In genomic region chr6:11709465-11709864, GRCm38 (mm10) we compare ENCODE assay signal across 35 mouse cellular contexts.
DNase-seq lines count a peak whose midpoint lies in the region; ATAC-seq and TF ChIP-seq lines count a peak whose summit lies in the region.
"Had no signal": no experiment of that assay in that cellular context is flagged by ENCODE, and none has a peak within 500 bp of the region (broad histone marks: within the 10 kb centered on the region; RNA-seq: fewer than 3 reads in every experiment).

No protein-coding gene starts in this region.

- no peaks in the 10 kb centered on the region for H3K27me3 ChIP-seq in MEL (ENCODE audit: control insufficient read depth in 1 of 2, insufficient read depth in 2 of 2, low read length in 2 of 2)
- no peaks in the 10 kb centered on the region for H3K27me3 ChIP-seq in liver, embryonic 14.5 days (ENCODE audit: control insufficient read depth, insufficient read depth, low read length)
- H3K27me3 ChIP-seq in limb, embryonic 10.5 days (ENCODE audit: low read depth, poor library complexity, severe bottlenecking), result no peaks in the 10 kb centered on the region
- no peaks in the 10 kb centered on the region for H3K27me3 ChIP-seq in hindbrain, embryonic 13.5 days
- H3K27me3 ChIP-seq: embryonic facial prominence, embryonic 13.5 days; forebrain, embryonic 12.5 days; heart, embryonic 15.5 days; hindbrain, embryonic 12.5 days; limb, embryonic 12.5 days had no signal

- ATAC-seq in common myeloid progenitor, adult 5-6 weeks (replicated peaks; ENCODE audit: low read depth, poor library complexity, severe bottlenecking), result 0 out of 2 replicates have a peak, but pooled peaks have one; percentile 25
- peak; percentile 83 for ATAC-seq in liver, embryonic 14.5 days (ENCODE audit: insufficient read depth)
- peak; percentile 99 for ATAC-seq in megakaryocyte-erythroid progenitor cell, adult 5-6 weeks (replicated peaks; ENCODE audit: low FRiP score, low TSS enrichment, poor library complexity, severe bottlenecking)
- no peak for ATAC-seq in granulocyte monocyte progenitor cell, adult 5-6 weeks (replicated peaks; ENCODE audit: poor library complexity, severe bottlenecking)
- no peak for ATAC-seq in hindbrain, embryonic 13.5 days (ENCODE audit: low FRiP score)
- ATAC-seq: CD4-positive, CD25-positive, alpha-beta regulatory T cell, adult 4 months; intestine, postnatal 0 days; lung, postnatal 0 days; midbrain, embryonic 16.5 days had no signal

- no peak for TF ChIP-seq POLR2A in MEL (IDR thresholded peaks at IDR 0.05; ENCODE audit: control insufficient read depth in 1 of 2, insufficient read depth in 1 of 2, low read depth in 1 of 2, low read length in 2 of 2, poor library complexity in 1 of 2)

- no peak for TF ChIP-seq CTCF in MEL (IDR thresholded peaks at IDR 0.05 in 2 of 3, conservative IDR thresholded peaks at IDR 0.05 in 1 of 3; ENCODE audit: control insufficient read depth in 1 of 3, insufficient read depth in 1 of 3, low read depth in 2 of 3, low read length in 3 of 3, poor library complexity in 1 of 3, severe bottlenecking in 1 of 3)
- no peak for TF ChIP-seq CTCF in liver, embryonic 14.5 days (IDR thresholded peaks at IDR 0.05; ENCODE audit: low read depth)

- H3K4me2 ChIP-seq in liver, embryonic 14.5 days (ENCODE audit: low read depth), result no peak overlapping the region
- H3K4me2 ChIP-seq in hindbrain, embryonic 13.5 days, result no peak overlapping the region
- H3K4me2 ChIP-seq: embryonic facial prominence, embryonic 13.5 days; forebrain, embryonic 12.5 days; heart, embryonic 15.5 days; hindbrain, embryonic 12.5 days; limb, embryonic 12.5 days; midbrain, embryonic 11.5 days had no signal

- no peaks in the 10 kb centered on the region for H3K4me1 ChIP-seq in MEL (ENCODE audit: control insufficient read depth in 1 of 2, insufficient read depth in 2 of 2, low read length in 2 of 2)
- 0 out of 4 replicates have a peak, but pooled peaks cover 0 to 2% of the 10 kb centered on the region in 2 experiments for H3K4me1 ChIP-seq in liver, embryonic 14.5 days (replicated peaks; ENCODE audit: control insufficient read depth in 2 of 2, insufficient read depth in 2 of 2, low read length in 1 of 2)
- no peaks in the 10 kb centered on the region for H3K4me1 ChIP-seq in limb, embryonic 10.5 days
- no peaks in the 10 kb centered on the region for H3K4me1 ChIP-seq in hindbrain, embryonic 13.5 days (replicated peaks)
- H3K4me1 ChIP-seq: embryonic facial prominence, embryonic 13.5 days; forebrain, embryonic 12.5 days; heart, embryonic 10.5 days; heart, embryonic 15.5 days; hindbrain, embryonic 12.5 days; limb, embryonic 12.5 days had no signal

- TF ChIP-seq EP300 in MEL (IDR thresholded peaks at IDR 0.05; ENCODE audit: low read depth in 1 of 2, low read length in 2 of 2), result peak in 1 of 2 experiments; percentile 47; a peak in 1 of 4 replicates
- peak; percentile 79 for TF ChIP-seq EP300 in liver, embryonic 14.5 days (IDR thresholded peaks at IDR 0.05; ENCODE audit: low read depth)

- H3K36me3 ChIP-seq in MEL (ENCODE audit: control insufficient read depth in 1 of 2, insufficient read depth in 2 of 2, low read length in 2 of 2), result no peaks in the 10 kb centered on the region
- H3K36me3 ChIP-seq in liver, embryonic 14.5 days (replicated peaks; ENCODE audit: control insufficient read depth, insufficient read depth, low read depth), result no peaks in the 10 kb centered on the region
- no peaks in the 10 kb centered on the region for H3K36me3 ChIP-seq in limb, embryonic 10.5 days
- H3K36me3 ChIP-seq in hindbrain, embryonic 13.5 days, result no peaks in the 10 kb centered on the region
- H3K36me3 ChIP-seq: embryonic facial prominence, embryonic 13.5 days; forebrain, embryonic 12.5 days; heart, embryonic 10.5 days; heart, embryonic 15.5 days; hindbrain, embryonic 12.5 days; limb, embryonic 12.5 days had no signal

- no peaks in the 10 kb centered on the region for H3K79me2 ChIP-seq in MEL (ENCODE audit: control insufficient read depth, insufficient read depth, low read length, poor library complexity)

- no peaks in the 10 kb centered on the region for H3K9me3 ChIP-seq in MEL (replicated peaks; ENCODE audit: insufficient read depth, low read length)
- no peaks in the 10 kb centered on the region for H3K9me3 ChIP-seq in liver, embryonic 14.5 days (ENCODE audit: control insufficient read depth, low read length)
- no peaks in the 10 kb centered on the region for H3K9me3 ChIP-seq in limb, embryonic 10.5 days (replicated peaks)
- H3K9me3 ChIP-seq in hindbrain, embryonic 13.5 days, result no peaks in the 10 kb centered on the region
- H3K9me3 ChIP-seq: embryonic facial prominence, embryonic 13.5 days; forebrain, embryonic 12.5 days; heart, embryonic 10.5 days; heart, embryonic 15.5 days; hindbrain, embryonic 12.5 days; limb, embryonic 12.5 days had no signal

- H3K27ac ChIP-seq in MEL (ENCODE audit: control insufficient read depth, low read depth, low read length), result no peak overlapping the region
- no peak overlapping the region for H3K27ac ChIP-seq in liver, embryonic 14.5 days
- H3K27ac ChIP-seq in limb, embryonic 10.5 days, result no peak overlapping the region
- H3K27ac ChIP-seq in hindbrain, embryonic 13.5 days, result no peak overlapping the region
- H3K27ac ChIP-seq: embryonic facial prominence, embryonic 13.5 days; forebrain, embryonic 12.5 days; heart, embryonic 10.5 days; heart, embryonic 15.5 days; hindbrain, embryonic 12.5 days; limb, embryonic 12.5 days; macrophage; stomach, postnatal 0 days had no signal

- TF ChIP-seq RAD21 in MEL (IDR thresholded peaks at IDR 0.05; ENCODE audit: low read depth, low read length), result no peak

- DNase-seq in MEL (ENCODE audit: low read depth, low spot score), result peak; percentile 18
- DNase-seq in liver, embryonic 14.5 days (ENCODE audit: low read depth in 3 of 3, low spot score in 3 of 3), result peak; percentile 22 to 45 (median 34)
- DNase-seq in limb, embryonic 10.5 days (ENCODE audit: low spot score), result no peak
- DNase-seq: adrenal gland, adult 8-10 months; cerebellum, adult 11-12 months; cerebellum, adult 9-11 months; gastrocnemius, postnatal 14 days; heart, adult 11 months; heart, postnatal 36 days; kidney, adult 9 months; kidney, postnatal 10 days; layer of hippocampus, adult 9-11 months; lung, adult 18-20 months; right cerebral cortex, postnatal 25 days; spleen, adult 18-20 months; thymus, adult 2 months; thymus, postnatal 36 days had no signal

- no peak overlapping the region for H3K4me3 ChIP-seq in MEL (ENCODE audit: control insufficient read depth in 1 of 2, insufficient read depth in 1 of 2, low read depth in 2 of 2, low read length in 2 of 2)
- no peak overlapping the region for H3K4me3 ChIP-seq in liver, embryonic 14.5 days (ENCODE audit: insufficient read depth in 1 of 2, low read depth in 2 of 2, low read length in 2 of 2)
- H3K4me3 ChIP-seq in limb, embryonic 10.5 days, result no peak overlapping the region
- no peak overlapping the region for H3K4me3 ChIP-seq in hindbrain, embryonic 13.5 days
- H3K4me3 ChIP-seq: embryonic facial prominence, embryonic 13.5 days; erythroblast, embryonic 14.5 days; forebrain, embryonic 12.5 days; heart, embryonic 10.5 days; heart, embryonic 15.5 days; hindbrain, embryonic 12.5 days; limb, embryonic 12.5 days had no signal

- no peak overlapping the region for H3K9ac ChIP-seq in MEL (ENCODE audit: control insufficient read depth, low read depth, low read length, poor library complexity, severe bottlenecking)
- H3K9ac ChIP-seq in liver, embryonic 14.5 days (replicated peaks), result no peak overlapping the region
- H3K9ac ChIP-seq in hindbrain, embryonic 13.5 days, result no peak overlapping the region
- H3K9ac ChIP-seq: embryonic facial prominence, embryonic 13.5 days; forebrain, embryonic 12.5 days; heart, embryonic 15.5 days; hindbrain, embryonic 12.5 days; limb, embryonic 12.5 days had no signal

TF ChIP-seq in MEL, 35 proteins besides CTCF, POLR2A, EP300 and RAD21:
- TF ChIP-seq ETS1 (IDR thresholded peaks at IDR 0.05; ENCODE audit: low read depth, low read length) (peak; percentile 56; the same call in 1 of the 2 replicates), USF1 (IDR thresholded peaks at IDR 0.05; ENCODE audit: low read depth, low read length) (no peak), GATA1 (IDR thresholded peaks at IDR 0.05; ENCODE audit: low read depth, low read length) (0 out of 2 replicates have a peak, but pooled peaks have one; percentile 7), BHLHE40 (IDR thresholded peaks at IDR 0.05; ENCODE audit: borderline replicate concordance, low read depth, low read length) (no peak), TCF12 (IDR thresholded peaks at IDR 0.05; ENCODE audit: low read depth, low read length) (peak; percentile 83; the same call in 1 of the 2 replicates)

Comparison
In these comparisons a context has a peak if more than half of its experiments do, and no peak if none do; other contexts are left out.
1. ATAC-seq: peak in common myeloid progenitor, adult 5-6 weeks (single experiment), liver, embryonic 14.5 days (single experiment) and megakaryocyte-erythroid progenitor cell, adult 5-6 weeks (single experiment); none in granulocyte monocyte progenitor cell, adult 5-6 weeks (single experiment) and hindbrain, embryonic 13.5 days (single experiment).